Mouse (Mus musculus) cortical plate, adult 2 months (tissue): ENCODE results near the gene Cfap46. TPM values are rescaled to one million over a fixed set of nuclear protein-coding genes. Genes with fewer than 3 reads are reported as not detected.

Experiments
- H3K27ac ChIP-seq: fragments of 200-500 bp; 2 replicates; pipeline ENCODE4 v1.5.1; 2012; ENCODE audit warnings: low read length, control low read depth, inconsistent platforms; ENCODE audit not compliant: insufficient read depth
- H3K4me1 ChIP-seq: fragments of 200-500 bp; 2 replicates; pipeline ENCODE4 v1.6.1; 2011; ENCODE audit warnings: low read length; ENCODE audit not compliant: control insufficient read depth, insufficient read depth
- H3K4me3 ChIP-seq: fragments of 200-500 bp; 2 replicates; pipeline ENCODE4 v1.5.1; 2011; ENCODE audit warnings: mild to moderate bottlenecking, low read length, control low read depth; ENCODE audit not compliant: insufficient read depth
- CTCF ChIP-seq: fragments of 200-500 bp; IDR thresholded peaks from 2 replicates; pipeline ENCODE4 v1.5.1; 2011; ENCODE audit warnings: mild to moderate bottlenecking, control low read depth, low read length; ENCODE audit not compliant: insufficient read depth; ENCODE audit errors: extremely low read depth
- POLR2A ChIP-seq: fragments of 200-500 bp; IDR thresholded peaks from 2 replicates; pipeline ENCODE4 v1.6.1; 2011; ENCODE audit warnings: mild to moderate bottlenecking, low read length, control low read depth; ENCODE audit not compliant: insufficient read depth; ENCODE audit errors: extremely low read depth
- polyA plus RNA-seq: library from polyadenylated mRNA; depleted of rRNA; stranded (reverse); fragments of >200 nt; gene quantifications from 2 replicates; pipeline ENCODE4 v1.2.3, GENCODE M21; 2012

Gene Cfap46
- polyA plus RNA-seq, 1 experiment: 5.0 TPM

GRCm38 (mm10) chr7:139580851-139581775 lies 102.5 kb downstream of the Cfap46 start:
- no peaks in the 10 kb centered on the region for H3K4me1 ChIP-seq
- TF ChIP-seq POLR2A: no peak
- TF ChIP-seq CTCF: no peak
- H3K4me3 ChIP-seq: peak overlapping the region; percentile 7
- H3K27ac ChIP-seq: 0 out of 2 replicates have a peak overlapping the region, but pooled peaks have one; percentile 57

DNA sequence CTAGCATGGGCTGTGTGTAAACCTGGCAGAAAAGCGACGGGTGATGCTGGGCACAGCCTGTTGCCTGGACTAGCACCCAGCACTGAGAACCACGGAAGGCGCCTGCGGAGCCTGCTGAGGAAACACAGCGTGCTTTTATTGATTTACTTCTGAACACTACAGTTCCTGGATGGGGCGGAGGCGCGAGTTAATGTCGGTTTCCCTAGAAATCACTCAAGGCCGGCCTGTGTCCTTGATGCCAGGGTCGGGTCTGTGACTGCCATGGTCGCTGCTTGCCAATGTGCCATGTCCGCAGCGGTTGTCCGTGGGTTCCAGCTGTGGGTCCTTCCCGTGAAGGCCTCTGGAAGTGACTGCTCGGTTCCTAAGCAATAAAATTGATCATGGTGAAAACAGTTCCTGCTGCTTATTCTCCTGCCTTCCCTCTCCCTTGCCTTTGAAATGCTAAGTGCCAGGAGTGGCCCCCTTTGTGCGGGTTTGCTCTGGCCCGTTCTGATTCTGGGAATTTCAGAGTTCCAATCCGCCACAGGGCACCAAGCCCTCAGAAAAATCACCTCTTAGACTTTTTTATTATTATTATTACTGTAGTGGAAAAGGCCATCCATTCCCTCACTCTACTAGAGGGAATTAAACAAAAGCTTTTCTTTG lies 104.2 kb downstream of the Cfap46 start:
- Histone ChIP-seq H3K4me3 (no peak overlapping the region), H3K27ac (no peak overlapping the region), H3K4me1 (no peaks in the 10 kb centered on the region)
- TF ChIP-seq CTCF: no peak
- TF ChIP-seq POLR2A: no peak

DNA sequence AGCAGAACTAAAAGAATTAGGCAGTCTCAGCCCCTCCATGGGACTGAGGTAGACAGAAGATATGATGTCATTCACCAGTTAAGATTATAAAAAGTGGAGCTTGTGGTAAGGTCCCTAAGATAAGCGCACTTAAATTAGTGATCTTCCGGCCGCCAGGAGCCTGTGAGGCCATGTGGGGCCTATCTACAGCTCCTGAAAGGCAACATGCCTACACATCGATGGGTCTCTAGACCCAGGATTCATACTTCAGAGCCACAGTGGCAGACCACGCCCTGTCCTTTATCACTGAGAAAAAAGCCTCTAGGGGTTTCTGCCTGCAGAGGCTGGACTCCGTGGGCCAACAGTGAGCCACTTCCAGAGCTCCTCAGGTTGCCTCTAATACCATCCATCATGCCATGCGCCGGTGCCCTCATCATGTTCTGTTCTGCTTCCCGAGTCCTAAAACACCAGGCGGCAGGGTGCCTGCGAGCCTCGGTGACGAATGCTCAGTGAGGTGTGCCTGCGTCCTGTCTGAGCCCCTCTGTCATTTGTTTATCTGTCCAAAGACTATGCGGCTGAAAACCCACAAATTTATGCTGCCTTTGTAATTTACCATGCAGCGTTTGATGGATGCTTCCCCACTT lies 107.4 kb downstream of the Cfap46 start:
- no peak overlapping the region for H3K27ac ChIP-seq
- H3K4me1 ChIP-seq: no peaks in the 10 kb centered on the region
- H3K4me3 ChIP-seq: no peak overlapping the region
- TF ChIP-seq CTCF (no peak), POLR2A (no peak)

DNA sequence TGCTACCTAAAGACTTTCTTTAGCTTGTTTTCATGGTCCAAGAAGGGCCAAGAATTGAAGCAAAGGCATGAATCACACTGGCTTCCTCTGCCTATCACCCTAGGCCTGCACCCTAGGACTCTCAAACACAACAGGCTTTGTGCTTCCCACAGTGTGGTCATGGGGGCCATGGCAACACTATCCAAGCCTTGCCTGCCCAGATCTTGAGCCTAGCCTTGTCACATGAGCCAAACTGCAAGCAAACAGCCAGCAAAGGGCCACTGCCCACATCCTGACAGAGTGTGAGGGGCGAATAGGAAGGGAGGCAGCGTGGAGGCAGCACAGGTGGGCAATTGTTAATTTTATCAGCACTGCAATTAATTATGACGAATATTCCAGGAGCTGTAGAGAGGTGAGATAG lies 111.0 kb downstream of the Cfap46 start:
- H3K27ac ChIP-seq: no peak overlapping the region
- H3K4me3 ChIP-seq: no peak overlapping the region
- TF ChIP-seq POLR2A (no peak), CTCF (no peak)
- no peaks in the 10 kb centered on the region for H3K4me1 ChIP-seq

DNA sequence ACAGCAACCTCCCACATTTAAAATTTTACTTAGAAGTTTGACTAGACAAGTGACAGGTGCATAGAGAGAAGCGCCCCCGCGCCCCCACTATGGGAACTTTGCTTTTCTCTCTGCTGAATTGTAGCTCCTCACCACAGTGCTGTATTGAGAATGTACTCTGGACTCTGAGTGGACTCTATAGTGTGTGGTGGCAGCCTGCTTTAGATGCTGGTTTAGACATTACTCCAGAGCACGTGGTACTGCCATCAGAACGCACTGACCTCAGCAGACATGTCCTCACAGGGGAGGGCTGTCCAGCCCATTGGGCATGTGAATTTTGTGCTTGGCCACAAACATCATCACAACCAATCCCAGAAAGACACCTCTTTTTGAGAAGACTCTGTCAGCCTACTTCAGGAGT lies 112.8 kb downstream of the Cfap46 start:
- no peak overlapping the region for H3K27ac ChIP-seq
- H3K4me1 ChIP-seq: no peaks in the 10 kb centered on the region
- no peak overlapping the region for H3K4me3 ChIP-seq
- no peak for TF ChIP-seq POLR2A
- TF ChIP-seq CTCF: no peak

- no peaks in the 10 kb centered on the region for H3K4me1 ChIP-seq
- no peak overlapping the region for H3K27ac ChIP-seq
- H3K4me3 ChIP-seq: no peak overlapping the region
- TF ChIP-seq CTCF: no peak
- no peak for TF ChIP-seq POLR2A
Observed at GRCm38 (mm10) chr7:139566533-139566932, 117.1 kb downstream of the Cfap46 start.

- no peak overlapping the region for H3K4me3 ChIP-seq
- H3K4me1 ChIP-seq: no peaks in the 10 kb centered on the region
- no peak overlapping the region for H3K27ac ChIP-seq
- TF ChIP-seq POLR2A (no peak), CTCF (no peak)
Observed at GRCm38 (mm10) chr7:139565998-139566397, 117.6 kb downstream of the Cfap46 start.

GRCm38 (mm10) chr7:139564161-139564560 lies 119.5 kb downstream of the Cfap46 start:
- Histone ChIP-seq H3K27ac (no peak overlapping the region), H3K4me1 (no peaks in the 10 kb centered on the region), H3K4me3 (no peak overlapping the region)
- TF ChIP-seq POLR2A (no peak), CTCF (no peak)

GRCm38 (mm10) chr7:139563425-139563824 lies 120.2 kb downstream of the Cfap46 start:
- no peak overlapping the region for H3K4me3 ChIP-seq
- TF ChIP-seq POLR2A (no peak), CTCF (no peak)
- H3K4me1 ChIP-seq: no peaks in the 10 kb centered on the region
- H3K27ac ChIP-seq: no peak overlapping the region
